Mouse (Mus musculus): ENCODE results near the gene Eif3c. TPM values are rescaled to one million over a fixed set of nuclear protein-coding genes. Genes with fewer than 3 reads are reported as not detected.

Eif3c gene
- polyA plus RNA-seq, 1 experiment from 2014 or later, result 205 TPM

DNA sequence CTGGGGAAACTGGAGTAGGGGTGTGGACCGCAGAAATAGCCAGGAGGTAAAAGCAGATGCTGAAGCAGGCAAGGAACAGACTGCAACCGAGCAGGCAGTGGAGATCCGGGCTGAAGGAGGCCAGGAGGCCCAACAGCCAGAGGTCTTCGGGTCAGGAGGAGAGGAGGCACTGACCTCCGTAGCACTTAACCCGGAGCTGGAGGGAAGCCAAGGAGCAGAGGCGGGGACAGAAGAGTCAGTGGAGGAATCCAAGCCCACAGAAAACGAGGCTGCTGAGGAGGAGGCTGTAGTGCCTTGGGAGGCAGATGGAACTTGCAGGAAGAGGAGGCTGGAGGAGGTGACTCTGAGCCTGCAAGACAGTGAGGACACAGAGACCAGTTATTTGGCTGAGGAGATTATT, 20.6 kb upstream of the Eif3c start:
- ATAC-seq (ENCODE audit: insufficient number of reproducible peaks, insufficient read depth, low FRiP score, low TSS enrichment, low read depth), result no peak
- H3K27me3 ChIP-seq, result peaks cover 29% of the 10 kb centered on the region

DNA sequence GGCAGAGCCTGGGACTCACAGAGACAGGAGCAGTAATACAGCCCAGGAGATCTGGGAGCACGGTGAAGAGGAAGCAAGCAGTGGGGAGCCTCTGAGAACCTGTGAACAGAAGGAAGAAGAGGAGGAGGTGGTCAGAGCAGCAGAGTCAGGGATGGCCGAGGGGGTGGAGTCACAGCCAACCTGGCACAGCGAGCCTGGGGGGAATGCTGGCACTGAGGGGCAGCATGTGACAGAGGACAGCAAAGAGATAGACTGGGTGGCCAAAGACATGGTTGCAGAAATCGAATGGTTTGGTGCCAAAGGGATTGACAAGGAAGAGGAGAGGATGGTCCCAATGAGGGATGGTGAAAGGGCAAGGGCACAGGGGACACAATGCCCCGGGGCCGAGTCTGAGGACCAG, 19.5 kb upstream of the Eif3c start, which contains the start of gene Cln3:
TSS of gene Cln3 (minus strand) at position 101 of the 400 bp plus-strand sequence.
- H3K4me2 ChIP-seq, result no peak within 1 kb of the TSS
- peaks cover 25% of the 10 kb centered on the region for H3K4me1 ChIP-seq
- no peak within 1 kb of the TSS for H3K27ac ChIP-seq
- WGBS, result 68% methylated on average over 6 of the region's 6 CpGs
- no peak within 1 kb of the TSS for H3K4me3 ChIP-seq
- no peak for ATAC-seq (ENCODE audit: insufficient number of reproducible peaks, insufficient read depth, low FRiP score, low TSS enrichment, low read depth)
- no peak within 1 kb of the TSS for H3K9ac ChIP-seq
- no peaks in the 10 kb centered on the region for H3K9me3 ChIP-seq
- peaks cover 29% of the 10 kb centered on the region for H3K27me3 ChIP-seq
- H3K36me3 ChIP-seq, result peaks cover 4% of the 10 kb centered on the region; the same call in 1 of the 2 replicates

More for the DNA sequence above, 20.6 kb upstream of the Eif3c start:
- H3K9me3 ChIP-seq, result no peaks in the 10 kb centered on the region
- H3K4me3 ChIP-seq, result no peak overlapping the region
- no peak overlapping the region for H3K27ac ChIP-seq
- H3K36me3 ChIP-seq, result no peaks in the 10 kb centered on the region
- no peak overlapping the region for H3K4me2 ChIP-seq
- peaks cover 17% of the 10 kb centered on the region for H3K4me1 ChIP-seq
- WGBS, result 55% methylated on average over 8 of the region's 8 CpGs
- no peak overlapping the region for H3K9ac ChIP-seq

DNA sequence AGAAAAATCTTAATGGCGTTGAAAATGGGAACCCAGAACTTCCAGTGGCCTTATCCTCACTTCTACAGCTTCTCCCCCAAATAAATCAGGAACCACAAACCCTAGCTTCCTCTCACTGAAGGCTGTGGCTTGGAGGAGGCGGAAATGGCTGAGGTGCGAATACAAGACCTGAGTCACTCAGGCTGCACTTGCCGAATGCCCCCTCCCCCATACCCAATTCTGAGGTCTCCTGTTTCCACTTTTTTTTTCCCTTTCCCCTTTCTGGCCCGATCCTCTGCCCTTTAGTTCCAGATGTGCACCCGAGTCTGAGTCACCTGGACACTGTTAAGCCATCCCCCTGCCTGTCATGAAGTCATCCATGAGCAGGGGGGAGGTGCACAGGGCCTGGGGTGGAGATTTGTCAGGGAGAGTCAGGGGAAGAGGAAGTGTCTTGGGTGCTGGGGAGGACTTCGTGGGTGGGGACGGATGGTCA, 18.3 kb upstream of the Eif3c start, which contains the start of gene Apobr:
TSS of gene Apobr (plus strand) at position 437 of the 472 bp plus-strand sequence.
- no peak for ATAC-seq (ENCODE audit: insufficient number of reproducible peaks, insufficient read depth, low FRiP score, low TSS enrichment, low read depth)
- peaks cover 25% of the 10 kb centered on the region for H3K4me1 ChIP-seq
- H3K27me3 ChIP-seq, result peaks cover 29% of the 10 kb centered on the region
- 76% methylated on average over 8 of the region's 8 CpGs for WGBS
- peak within 1 kb of the TSS; percentile 88 for H3K4me2 ChIP-seq
- H3K27ac ChIP-seq, result no peak within 1 kb of the TSS
- H3K36me3 ChIP-seq, result peaks cover 5% of the 10 kb centered on the region; the same call in 1 of the 2 replicates
- no peak within 1 kb of the TSS for H3K9ac ChIP-seq
- H3K9me3 ChIP-seq, result no peaks in the 10 kb centered on the region
- peak within 1 kb of the TSS; percentile 60 for H3K4me3 ChIP-seq

DNA sequence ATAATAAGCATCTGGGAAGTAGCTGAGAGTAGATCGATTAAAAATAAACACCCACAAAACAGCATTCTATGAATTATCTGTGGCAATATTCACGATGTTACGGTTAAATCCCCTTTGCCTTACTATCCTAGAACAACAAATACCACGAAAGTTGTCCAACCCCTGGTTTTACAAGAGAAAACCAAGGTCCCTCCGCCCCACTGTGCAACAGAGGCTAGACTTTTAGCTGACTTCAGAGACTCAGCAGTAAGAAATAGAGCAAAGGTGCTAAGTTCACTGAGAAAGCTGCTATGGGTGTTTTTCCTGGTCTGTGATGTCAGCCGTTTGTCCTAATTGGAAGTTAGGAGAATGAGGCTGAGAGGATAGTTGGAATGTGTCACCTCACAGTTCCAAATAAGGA, 17.6 kb upstream of the Eif3c start:
- H3K4me1 ChIP-seq, result peaks cover 25% of the 10 kb centered on the region
- H3K27ac ChIP-seq, result peak overlapping the region; percentile 81; the same call in 1 of the 2 replicates
- peak overlapping the region; percentile 72 for H3K9ac ChIP-seq
- H3K36me3 ChIP-seq, result peaks cover 8% of the 10 kb centered on the region
- peaks cover 29% of the 10 kb centered on the region for H3K27me3 ChIP-seq
- peak overlapping the region; percentile 88 for H3K4me2 ChIP-seq
- WGBS, result 58% methylated on average over 6 of the region's 6 CpGs
- ATAC-seq (ENCODE audit: insufficient number of reproducible peaks, insufficient read depth, low FRiP score, low TSS enrichment, low read depth), result no peak
- H3K4me3 ChIP-seq, result peak overlapping the region; percentile 60
- H3K9me3 ChIP-seq, result no peaks in the 10 kb centered on the region

DNA sequence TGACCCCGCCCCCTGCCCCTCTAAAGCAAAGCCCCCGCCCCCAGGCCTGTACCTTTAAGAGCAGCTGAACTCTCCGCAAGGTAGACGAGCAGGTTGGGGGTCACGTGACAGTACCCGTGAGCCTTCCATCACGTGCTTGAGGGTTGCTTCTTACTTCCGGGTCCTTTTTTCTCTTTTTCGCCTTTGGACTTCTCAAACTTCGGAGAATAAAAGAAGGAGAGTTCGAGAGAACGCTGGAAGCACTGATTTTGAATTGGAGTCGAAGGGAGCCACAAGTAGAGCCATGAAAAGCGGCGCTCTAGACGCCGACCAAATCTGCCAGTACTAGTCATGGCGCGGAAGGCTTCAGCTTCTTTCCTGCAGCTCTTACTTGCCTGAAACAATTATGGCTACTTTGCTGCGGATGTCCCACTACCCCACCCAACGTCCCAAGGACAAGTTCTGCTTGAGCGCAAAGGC, 17.1 kb upstream of the Eif3c start:
- WGBS, result 2% methylated on average over 22 of the region's 22 CpGs

DNA sequence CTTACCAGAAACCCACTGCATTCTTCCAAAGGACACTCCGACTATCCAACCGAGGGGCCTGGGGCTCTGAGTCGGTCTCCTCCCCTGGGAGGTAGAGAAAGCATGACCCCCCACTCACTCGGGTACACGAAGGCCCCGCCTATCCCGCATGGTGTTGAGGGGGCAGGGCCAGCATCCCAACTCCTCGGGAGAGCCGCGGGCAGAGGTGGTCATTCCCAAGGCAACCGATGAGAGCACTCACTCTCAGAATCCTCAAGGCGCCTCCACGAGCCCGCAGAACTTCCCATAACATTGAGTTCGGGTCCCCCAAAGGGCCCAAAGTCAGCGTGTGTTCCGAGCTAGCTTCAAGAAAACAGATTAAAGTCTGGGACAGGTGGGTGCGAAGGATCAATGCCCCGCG, 16.5 kb upstream of the Eif3c start:
- Histone ChIP-seq H3K9me3 (no peaks in the 10 kb centered on the region), H3K27me3 (peaks cover 29% of the 10 kb centered on the region), H3K9ac (peak overlapping the region; percentile 72), H3K27ac (no peak overlapping the region), H3K4me3 (peak overlapping the region; percentile 60), H3K36me3 (peaks cover 18% of the 10 kb centered on the region), H3K4me2 (peak overlapping the region; percentile 88), H3K4me1 (peaks cover 18% of the 10 kb centered on the region)
- WGBS, result 2% methylated on average over 20 of the region's 20 CpGs
- peak; percentile 50; the same call in 1 of the 2 replicates for ATAC-seq (ENCODE audit: insufficient number of reproducible peaks, insufficient read depth, low FRiP score, low TSS enrichment, low read depth)

More for the DNA sequence above, 17.1 kb upstream of the Eif3c start:
- H3K4me2 ChIP-seq, result peak overlapping the region; percentile 88
- peaks cover 29% of the 10 kb centered on the region for H3K27me3 ChIP-seq
- H3K4me3 ChIP-seq, result peak overlapping the region; percentile 60
- no peaks in the 10 kb centered on the region for H3K9me3 ChIP-seq
- peaks cover 13% of the 10 kb centered on the region for H3K36me3 ChIP-seq
- peak; percentile 81; the same call in 1 of the 2 replicates for ATAC-seq (ENCODE audit: insufficient number of reproducible peaks, insufficient read depth, low FRiP score, low TSS enrichment, low read depth)
- H3K4me1 ChIP-seq, result peaks cover 23% of the 10 kb centered on the region
- peak overlapping the region; percentile 72 for H3K9ac ChIP-seq
- H3K27ac ChIP-seq, result peak overlapping the region; percentile 81

DNA sequence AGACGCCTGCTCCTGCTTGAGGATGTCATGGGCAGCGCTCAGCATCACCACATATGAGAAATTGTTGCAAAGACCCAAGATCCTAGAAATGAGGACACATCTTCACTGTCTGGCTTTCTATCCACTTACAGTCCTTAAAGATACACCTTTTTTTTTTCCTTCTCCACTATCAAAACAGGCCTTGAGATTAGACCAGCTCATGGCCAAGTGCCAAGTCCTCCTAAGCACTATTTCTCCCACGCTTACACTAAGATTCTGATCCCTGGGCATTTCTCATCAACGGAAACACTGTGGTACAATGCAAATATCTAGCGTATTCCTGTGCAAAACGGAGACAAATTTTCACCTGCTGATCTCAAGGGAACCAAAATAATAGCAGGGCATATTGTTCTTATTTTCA, 15.4 kb upstream of the Eif3c start:
- peak overlapping the region; percentile 88 for H3K4me2 ChIP-seq
- WGBS, result 84% methylated on average over 6 of the region's 6 CpGs
- H3K4me3 ChIP-seq, result 0 out of 2 replicates have a peak overlapping the region, but pooled peaks have one; percentile 11
- no peak overlapping the region for H3K27ac ChIP-seq
- H3K36me3 ChIP-seq, result peaks cover 27% of the 10 kb centered on the region
- 0 out of 2 replicates have a peak overlapping the region, but pooled peaks have one; percentile 7 for H3K9ac ChIP-seq
- peaks cover 18% of the 10 kb centered on the region for H3K27me3 ChIP-seq
- no peak for ATAC-seq (ENCODE audit: insufficient number of reproducible peaks, insufficient read depth, low FRiP score, low TSS enrichment, low read depth)
- H3K4me1 ChIP-seq, result peaks cover 16% of the 10 kb centered on the region
- H3K9me3 ChIP-seq, result no peaks in the 10 kb centered on the region

DNA sequence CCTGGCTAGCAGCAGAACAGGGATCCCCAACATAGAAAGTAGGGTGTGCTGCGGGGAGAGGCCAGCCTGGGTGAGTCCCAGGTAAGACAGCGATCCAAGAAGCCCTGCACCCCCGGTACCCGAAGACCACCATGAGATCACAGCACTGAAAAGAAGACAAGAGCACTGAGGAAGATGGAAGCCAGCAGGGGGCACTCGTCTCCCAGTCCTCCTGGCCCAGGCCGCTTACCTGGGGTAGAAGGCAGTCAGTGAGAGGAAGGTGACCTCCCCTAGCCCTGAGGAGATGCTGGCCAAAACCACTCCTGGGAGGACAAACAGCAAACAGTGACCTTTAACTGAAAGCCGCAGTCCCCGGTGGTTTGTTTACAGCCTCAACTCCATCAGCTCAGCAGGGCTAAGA, 13.0 kb upstream of the Eif3c start:
- H3K27me3 ChIP-seq, result 0 out of 2 replicates have a peak, but pooled peaks cover 2% of the 10 kb centered on the region
- no peak overlapping the region for H3K4me3 ChIP-seq
- 58% methylated on average over 8 of the region's 8 CpGs for WGBS
- peaks cover 16% of the 10 kb centered on the region for H3K4me1 ChIP-seq
- H3K4me2 ChIP-seq, result no peak overlapping the region
- ATAC-seq (ENCODE audit: insufficient number of reproducible peaks, insufficient read depth, low FRiP score, low TSS enrichment, low read depth), result no peak
- H3K9ac ChIP-seq, result no peak overlapping the region
- H3K9me3 ChIP-seq, result no peaks in the 10 kb centered on the region
- H3K36me3 ChIP-seq, result peaks cover 39% of the 10 kb centered on the region
- no peak overlapping the region for H3K27ac ChIP-seq

DNA sequence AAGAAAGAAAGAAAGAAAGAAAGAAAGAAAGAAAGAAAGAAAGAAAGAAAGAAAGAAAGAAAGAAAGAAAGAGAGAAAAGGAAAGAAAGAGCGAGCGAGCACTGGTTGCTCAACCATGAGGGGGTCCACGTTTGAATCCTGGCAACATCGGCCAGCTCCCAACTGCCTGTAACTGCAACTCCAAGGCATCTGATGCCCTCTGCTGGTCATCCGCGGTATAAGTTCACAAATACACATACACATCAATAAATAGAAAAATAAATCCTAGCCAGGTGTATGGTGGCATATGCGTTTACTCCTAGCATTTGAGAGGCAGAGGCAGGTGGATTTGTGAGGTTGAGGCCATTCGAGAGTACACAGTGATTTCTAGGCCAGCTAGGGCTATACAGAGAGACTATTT, 10.7 kb upstream of the Eif3c start:
- no peak overlapping the region for H3K9ac ChIP-seq
- peaks cover 53% of the 10 kb centered on the region for H3K36me3 ChIP-seq
- no peaks in the 10 kb centered on the region for H3K9me3 ChIP-seq
- H3K4me2 ChIP-seq, result no peak overlapping the region
- 50% methylated on average over 8 of the region's 8 CpGs for WGBS
- H3K27me3 ChIP-seq, result no peaks in the 10 kb centered on the region
- H3K27ac ChIP-seq, result no peak overlapping the region
- no peak overlapping the region for H3K4me3 ChIP-seq
- no peak for ATAC-seq (ENCODE audit: insufficient number of reproducible peaks, insufficient read depth, low FRiP score, low TSS enrichment, low read depth)
- H3K4me1 ChIP-seq, result peaks cover 9% of the 10 kb centered on the region

DNA sequence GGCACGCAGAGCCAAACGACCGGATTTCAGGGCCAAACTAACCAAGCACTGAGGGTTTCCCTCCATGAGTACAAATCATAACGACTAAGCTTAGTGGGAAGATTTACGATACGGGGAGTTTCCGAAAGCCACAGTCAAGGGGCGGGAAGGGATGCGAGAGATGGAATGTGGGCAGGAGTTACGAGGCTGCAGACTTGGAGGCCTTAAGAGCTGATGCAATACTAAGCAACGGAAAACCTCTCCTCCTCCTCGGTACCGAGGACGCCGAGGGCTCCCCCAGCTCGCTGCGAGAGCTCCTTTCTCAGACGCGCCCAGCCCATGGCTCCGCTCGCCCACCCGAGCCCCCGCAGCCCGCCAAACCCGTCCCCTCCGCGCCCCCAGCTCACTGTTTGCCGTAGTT, 518 bp downstream of the Eif3c start:
- under 1% methylated on average over 28 of the region's 28 CpGs for WGBS
- peak overlapping the region; percentile 71 for H3K4me2 ChIP-seq
- H3K4me1 ChIP-seq, result peaks cover 5% of the 10 kb centered on the region
- H3K27me3 ChIP-seq, result no peaks in the 10 kb centered on the region
- peaks cover 40% of the 10 kb centered on the region for H3K36me3 ChIP-seq
- H3K9me3 ChIP-seq, result no peaks in the 10 kb centered on the region
- H3K4me3 ChIP-seq, result peak overlapping the region; percentile 96
- ATAC-seq (ENCODE audit: insufficient number of reproducible peaks, insufficient read depth, low FRiP score, low TSS enrichment, low read depth), result no peak
- peak overlapping the region; percentile 90 for H3K9ac ChIP-seq
- H3K27ac ChIP-seq, result peak overlapping the region; percentile 83

DNA sequence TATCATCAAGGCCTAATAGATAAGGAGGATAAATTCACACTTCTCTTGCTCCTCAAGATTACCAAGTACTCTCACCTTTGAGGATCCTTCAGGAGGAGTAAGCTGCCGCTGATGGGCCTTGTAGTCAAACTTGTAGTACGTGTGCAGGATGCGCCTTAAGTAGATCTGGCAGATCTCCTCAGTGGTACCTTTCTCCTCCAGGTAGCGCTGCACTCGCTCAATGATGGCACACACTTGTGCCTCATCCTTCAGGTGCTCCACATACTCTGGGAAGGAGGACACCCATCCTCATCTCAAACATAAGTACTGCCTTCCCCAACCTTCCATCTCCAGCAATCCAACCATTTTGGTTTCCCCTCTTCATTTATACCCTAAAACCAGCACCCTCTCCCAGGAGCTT, 9.6 kb downstream of the Eif3c start:
- H3K36me3 ChIP-seq, result peaks cover 95% of the 10 kb centered on the region
- no peak overlapping the region for H3K4me2 ChIP-seq
- H3K27ac ChIP-seq, result no peak overlapping the region
- no peak for ATAC-seq (ENCODE audit: insufficient number of reproducible peaks, insufficient read depth, low FRiP score, low TSS enrichment, low read depth)
- no peak overlapping the region for H3K4me3 ChIP-seq
- H3K4me1 ChIP-seq, result no peaks in the 10 kb centered on the region
- H3K9me3 ChIP-seq, result no peaks in the 10 kb centered on the region
- H3K27me3 ChIP-seq, result no peaks in the 10 kb centered on the region
- 92% methylated on average over 5 of the region's 5 CpGs for WGBS
- H3K9ac ChIP-seq, result no peak overlapping the region

DNA sequence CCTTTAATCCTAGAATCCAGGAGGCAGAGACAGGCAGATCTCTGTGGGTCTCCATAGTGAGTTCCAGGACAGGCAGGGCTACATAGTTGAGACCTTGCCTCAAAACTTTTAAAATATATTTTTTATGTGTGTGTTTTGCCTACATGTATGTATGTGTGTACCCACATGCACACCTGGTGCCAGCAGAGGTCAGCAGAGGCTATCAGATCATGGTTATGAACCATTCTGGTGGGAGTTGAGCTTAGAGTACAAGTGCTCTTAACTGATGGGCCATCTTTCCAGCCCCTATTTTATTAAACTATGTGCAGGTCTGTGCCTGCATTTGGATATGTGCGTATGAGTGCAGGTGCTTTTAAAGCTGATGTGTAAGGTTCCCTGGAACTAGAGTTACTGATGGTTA, 11.4 kb downstream of the Eif3c start:
- Histone ChIP-seq H3K27ac (no peak overlapping the region), H3K27me3 (no peaks in the 10 kb centered on the region), H3K4me1 (no peaks in the 10 kb centered on the region), H3K4me3 (no peak overlapping the region), H3K4me2 (no peak overlapping the region), H3K9ac (no peak overlapping the region), H3K9me3 (no peaks in the 10 kb centered on the region), H3K36me3 (peaks cover 97% of the 10 kb centered on the region)
- no peak for ATAC-seq (ENCODE audit: insufficient number of reproducible peaks, insufficient read depth, low FRiP score, low TSS enrichment, low read depth)
- 93% methylated on average over 1 of the region's 1 CpGs for WGBS
